Mouse (Mus musculus) small intestine, adult 2 months (tissue): ENCODE data around the gene Lta.

ENCODE experiments used
- CTCF ChIP-seq: fragments of 200-500 bp; IDR thresholded peaks from 2 replicates; pipeline ENCODE4 v1.5.1; 2012; ENCODE audit warnings: low read depth, mild to moderate bottlenecking, control low read depth, inconsistent platforms, low read length, moderate library complexity, mixed read lengths; ENCODE audit not compliant: insufficient replicate concordance, insufficient read length; ENCODE audit errors: extremely low read depth
- POLR2A ChIP-seq: fragments of 200-500 bp; IDR thresholded peaks from 2 replicates; pipeline ENCODE4 v1.6.1; 2012; ENCODE audit warnings: low read depth, mild to moderate bottlenecking, control low read depth, inconsistent platforms, low read length, moderate library complexity

DNA sequence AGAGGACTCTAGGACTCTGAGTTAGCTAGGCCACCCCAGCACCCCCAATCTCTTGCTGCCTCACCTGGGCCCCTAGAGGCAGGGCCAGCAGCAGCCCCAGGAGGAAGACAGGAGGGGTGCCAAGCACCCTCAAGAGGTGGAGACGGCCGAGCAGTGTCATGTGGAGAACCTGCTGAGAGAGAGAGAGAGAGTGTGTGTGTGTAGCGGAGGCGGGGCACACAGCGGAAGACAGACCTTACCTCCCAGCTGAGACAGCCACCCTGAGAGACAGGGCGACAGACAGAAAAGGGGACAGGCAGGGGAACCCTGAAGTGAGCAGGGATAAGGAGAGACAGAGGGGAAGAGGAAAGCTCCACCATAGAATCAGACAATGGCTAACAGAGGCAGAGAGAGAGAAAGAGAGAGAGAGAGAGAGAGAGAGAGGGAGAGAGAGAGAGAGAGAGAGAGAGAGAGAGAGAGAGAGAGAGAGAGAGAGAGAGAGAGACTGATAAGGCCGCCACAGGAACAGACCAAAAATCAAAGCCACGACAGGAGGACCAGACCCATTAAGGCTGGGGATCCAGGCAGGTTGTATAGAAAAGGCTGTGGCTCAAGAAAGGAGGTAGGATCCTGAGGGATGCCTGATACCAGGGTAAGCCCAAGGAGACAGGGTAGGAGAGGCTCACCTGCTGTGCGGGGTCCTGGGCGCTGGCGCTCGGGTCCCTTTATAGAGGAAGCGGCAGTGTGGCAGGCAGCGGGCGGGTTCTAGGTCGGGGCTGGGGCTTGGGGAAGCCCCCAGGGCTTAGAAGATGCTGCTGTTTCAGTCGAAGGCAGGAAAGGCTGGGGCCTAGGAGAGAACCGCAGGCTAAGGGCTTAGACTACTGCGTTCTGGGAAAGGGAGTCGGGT lies at the start of gene Lta:
- no peak for TF ChIP-seq CTCF
- TF ChIP-seq POLR2A = no peak
